Comparison of ENCODE assay signal across 24 mouse cellular contexts in genomic region chr2:57331266-57331665, GRCm38 (mm10).
"Had no signal": no experiment of that assay in that cellular context is flagged by ENCODE, and none has a peak within 500 bp of the region (broad histone marks: within the 10 kb centered on the region; RNA-seq: fewer than 3 reads in every experiment).

No protein-coding gene starts in this region.

- ATAC-seq: hindbrain, embryonic 16.5 days; inflammation-experienced regulatory T-cells, adult 6 months; intestine, embryonic 15.5 days; intestine, postnatal 0 days had no signal

- H3K4me1 ChIP-seq: hindbrain, embryonic 10.5 days; hindbrain, embryonic 12.5 days; intestine, embryonic 15.5 days; limb, embryonic 12.5 days had no signal

- H3K4me3 ChIP-seq: gastrocnemius, adult 2 months; heart, embryonic 10.5 days; heart, embryonic 12.5 days; hindbrain, embryonic 10.5 days; hindbrain, embryonic 12.5 days; intestine, embryonic 15.5 days; layer of hippocampus, adult 2 months; left cerebral cortex, adult 2 months; limb, embryonic 10.5 days; limb, embryonic 12.5 days had no signal

- H3K27ac ChIP-seq: gastrocnemius, adult 2 months; heart, embryonic 10.5 days; hindbrain, embryonic 10.5 days; hindbrain, embryonic 12.5 days; hindbrain, embryonic 14.5 days; intestine, embryonic 15.5 days; layer of hippocampus, adult 2 months; left cerebral cortex, adult 2 months; limb, embryonic 10.5 days; limb, embryonic 12.5 days had no signal

- DNase-seq: gastrocnemius, adult 2 months; gastrocnemius, postnatal 10 days; gastrocnemius, postnatal 25 days; heart, postnatal 10 days; heart, postnatal 4 days; kidney, adult 18-20 months; kidney, adult 8-10 months; kidney, postnatal 10 days; kidney, postnatal 25 days; kidney, postnatal 4 days; liver had no signal
